Mouse (Mus musculus) cortical plate, adult 2 months (tissue): Measurements from ENCODE around the gene Ids. TPM values are rescaled to one million over a fixed set of nuclear protein-coding genes. Genes with fewer than 3 reads are reported as not detected.
"Not testable (repeated sequence)": the region's sequence is repeated elsewhere in the genome, so short reads cannot be mapped to it uniquely, and the experiment has no call there.

Experiments used
- H3K27ac ChIP-seq: fragments of 200-500 bp; 2 replicates; pipeline ENCODE4 v1.5.1; 2012; ENCODE audit warnings: low read length, control low read depth, inconsistent platforms; ENCODE audit not compliant: insufficient read depth
- H3K4me1 ChIP-seq: fragments of 200-500 bp; 2 replicates; pipeline ENCODE4 v1.6.1; 2011; ENCODE audit warnings: low read length; ENCODE audit not compliant: control insufficient read depth, insufficient read depth
- H3K4me3 ChIP-seq: fragments of 200-500 bp; 2 replicates; pipeline ENCODE4 v1.5.1; 2011; ENCODE audit warnings: mild to moderate bottlenecking, low read length, control low read depth; ENCODE audit not compliant: insufficient read depth
- CTCF ChIP-seq: fragments of 200-500 bp; IDR thresholded peaks from 2 replicates; pipeline ENCODE4 v1.5.1; 2011; ENCODE audit warnings: mild to moderate bottlenecking, control low read depth, low read length; ENCODE audit not compliant: insufficient read depth; ENCODE audit errors: extremely low read depth
- POLR2A ChIP-seq: fragments of 200-500 bp; IDR thresholded peaks from 2 replicates; pipeline ENCODE4 v1.6.1; 2011; ENCODE audit warnings: mild to moderate bottlenecking, low read length, control low read depth; ENCODE audit not compliant: insufficient read depth; ENCODE audit errors: extremely low read depth
- polyA plus RNA-seq: library from polyadenylated mRNA; depleted of rRNA; stranded (reverse); fragments of >200 nt; gene quantifications from 2 replicates; pipeline ENCODE4 v1.2.3, GENCODE M21; 2012; rRNA removed

Ids gene
- polyA plus RNA-seq: 259 and 275 TPM in 2 replicates

DNA sequence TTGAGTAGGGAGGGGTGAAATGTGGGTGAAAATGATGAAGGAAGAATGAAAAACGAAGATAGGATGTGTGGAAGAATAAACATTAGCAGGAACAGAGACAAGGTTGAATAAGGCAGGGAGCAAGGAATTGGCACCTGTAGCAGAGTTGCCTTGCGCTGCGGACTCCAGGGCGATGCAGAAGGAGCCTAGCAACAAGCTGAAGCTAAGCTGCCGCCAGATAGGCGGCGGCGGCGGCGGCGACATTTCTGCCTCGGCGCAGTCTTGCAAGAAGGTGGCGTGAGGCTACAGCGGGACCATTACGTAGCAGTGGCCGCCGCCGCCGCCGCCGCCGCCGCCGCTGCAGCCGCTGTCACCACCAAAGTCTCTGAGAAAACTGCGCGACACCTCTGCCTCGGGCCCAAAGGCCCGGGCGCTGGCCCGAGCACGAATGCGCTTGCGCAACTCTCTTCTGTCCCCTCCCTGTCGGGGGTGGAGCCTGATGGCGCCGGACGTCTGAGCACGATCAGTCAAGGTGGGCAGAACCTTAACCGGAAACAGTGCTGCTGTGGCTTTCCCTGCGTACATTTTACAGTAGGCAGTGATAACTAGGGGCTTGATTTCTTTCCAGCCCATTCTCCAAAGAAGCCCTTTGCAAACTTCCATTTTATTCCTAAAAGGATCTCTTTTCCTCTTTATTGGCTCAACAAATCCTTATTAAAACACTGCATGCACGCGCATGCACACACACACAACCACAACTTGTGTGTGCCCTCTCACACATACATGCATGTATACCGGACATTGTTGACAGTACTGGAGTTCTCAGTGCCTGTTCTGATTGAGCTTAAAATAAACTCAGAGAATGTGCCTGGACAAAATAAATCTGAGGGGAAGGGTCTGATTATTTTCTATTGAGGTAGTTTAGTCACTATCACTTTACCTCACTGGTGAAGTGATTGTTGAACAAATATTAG lies at the start of gene Ids:
Gene Ids, minus strand, starts transcription at position 424 of the 953 bp plus-strand sequence.
- no peaks in the 10 kb centered on the region for H3K4me1 ChIP-seq
- TF ChIP-seq CTCF (no peak), POLR2A (peak; percentile 75)
- H3K4me3 ChIP-seq: peak within 1 kb of the TSS; percentile 41
- peak within 1 kb of the TSS; percentile 36; the same call in 1 of the 2 replicates for H3K27ac ChIP-seq

DNA sequence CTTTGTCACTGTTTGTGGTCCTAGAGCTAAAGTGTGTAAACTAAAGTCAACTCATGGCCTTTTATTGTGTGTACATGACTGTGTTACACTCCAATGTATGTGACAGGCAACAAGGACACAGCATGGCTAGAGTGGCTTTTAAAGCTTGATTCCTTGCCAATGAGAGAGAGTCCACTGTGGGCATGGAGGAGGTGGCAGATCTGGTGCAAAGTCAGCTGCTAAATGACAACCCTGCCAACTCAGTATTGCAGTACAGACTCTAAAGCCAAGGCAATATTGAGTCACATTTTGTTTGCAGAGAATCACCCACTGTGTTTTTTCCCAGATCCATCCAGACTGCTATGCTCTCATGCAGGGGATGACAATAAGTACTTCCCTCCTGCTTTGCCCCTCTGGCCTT lies 27.8 kb upstream of the Ids start:
- H3K27ac ChIP-seq, H3K4me3 ChIP-seq, H3K4me1 ChIP-seq: not testable (repeated sequence)

DNA sequence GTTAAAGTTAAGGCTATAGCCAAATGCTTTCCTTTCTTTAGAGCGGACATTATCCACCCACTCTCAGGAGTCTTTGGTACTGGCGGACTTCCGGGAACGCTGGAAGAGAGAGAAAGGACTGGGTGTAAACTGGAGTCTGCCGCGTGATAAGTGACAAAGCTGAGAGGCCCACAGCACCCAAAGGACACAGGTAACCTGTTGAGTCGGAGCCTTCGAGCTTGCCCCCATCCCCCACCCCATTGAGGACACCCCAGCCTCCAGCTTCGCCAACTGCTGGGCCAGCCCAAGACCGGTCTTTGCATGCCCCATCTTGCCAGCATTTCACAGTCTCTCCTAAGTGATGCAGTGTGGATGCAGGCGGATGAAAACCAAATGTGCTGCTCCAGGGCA lies 21.1 kb upstream of the Ids start:
- Histone ChIP-seq H3K4me3 (peak overlapping the region; percentile 69), H3K4me1 (no peaks in the 10 kb centered on the region), H3K27ac (no peak overlapping the region)
- TF ChIP-seq CTCF: no peak
- no peak for TF ChIP-seq POLR2A

DNA sequence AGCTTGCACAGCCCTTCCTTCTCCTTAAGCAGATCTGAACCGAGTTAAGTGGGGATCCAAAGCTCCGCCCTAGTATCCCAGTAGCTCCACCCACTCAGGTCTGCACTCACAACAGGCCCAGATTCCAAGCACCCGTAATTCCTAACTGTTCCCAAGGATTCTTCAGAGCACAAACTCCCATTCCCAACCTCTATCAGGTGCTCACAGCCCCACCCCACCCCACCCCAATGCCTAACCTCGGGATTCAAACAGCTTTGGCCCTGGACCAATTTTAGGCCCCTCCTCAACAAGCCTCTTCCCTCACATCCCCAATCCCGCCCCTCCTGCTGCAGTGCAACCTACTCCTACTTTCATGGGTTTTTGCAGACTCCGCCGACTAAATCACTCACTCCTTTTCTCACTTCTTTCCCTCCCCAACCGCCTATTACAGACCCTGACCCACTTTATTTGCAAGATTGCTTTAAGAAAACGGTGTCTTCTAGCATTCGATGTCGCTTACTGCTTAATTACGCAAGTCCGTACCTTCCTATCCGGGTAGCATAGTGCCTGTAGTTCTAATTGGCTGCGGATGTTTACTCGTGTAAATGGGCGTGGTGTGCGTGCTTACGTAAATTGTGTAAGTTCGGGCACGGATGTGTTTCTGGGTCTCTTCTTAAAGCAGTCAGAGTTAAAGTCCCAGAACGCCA lies 20.5 kb upstream of the Ids start, which contains the start of gene 1110012L19Rik:
Gene 1110012L19Rik, plus strand, starts transcription at position 602 of the 686 bp plus-strand sequence.
- peak within 1 kb of the TSS; percentile 69 for H3K4me3 ChIP-seq
- TF ChIP-seq POLR2A (peak; percentile 36), CTCF (no peak)
- peak within 1 kb of the TSS; percentile 95 for H3K27ac ChIP-seq
- H3K4me1 ChIP-seq: no peaks in the 10 kb centered on the region

DNA sequence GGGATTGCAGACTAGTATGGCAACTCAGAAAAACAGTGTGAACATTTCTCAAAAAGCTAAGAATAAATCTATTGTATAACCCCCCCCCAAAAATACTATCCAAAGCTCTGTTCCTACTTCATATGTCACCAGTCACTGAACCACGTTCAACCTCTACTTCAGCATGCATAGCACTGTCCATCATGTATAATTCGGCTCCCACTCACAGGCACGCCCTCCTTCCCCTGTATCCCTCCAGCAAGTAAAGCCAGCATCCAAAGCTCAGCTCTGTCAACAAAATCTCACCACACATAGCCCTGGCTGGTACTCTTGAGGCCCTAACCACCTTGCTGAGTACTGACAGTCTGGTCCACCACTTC lies 20.0 kb upstream of the Ids start:
- TF ChIP-seq POLR2A (no peak), CTCF (no peak)
- Histone ChIP-seq H3K4me3 (peak overlapping the region; percentile 69), H3K4me1 (no peaks in the 10 kb centered on the region), H3K27ac (peak overlapping the region; percentile 95; the same call in 1 of the 2 replicates)

DNA sequence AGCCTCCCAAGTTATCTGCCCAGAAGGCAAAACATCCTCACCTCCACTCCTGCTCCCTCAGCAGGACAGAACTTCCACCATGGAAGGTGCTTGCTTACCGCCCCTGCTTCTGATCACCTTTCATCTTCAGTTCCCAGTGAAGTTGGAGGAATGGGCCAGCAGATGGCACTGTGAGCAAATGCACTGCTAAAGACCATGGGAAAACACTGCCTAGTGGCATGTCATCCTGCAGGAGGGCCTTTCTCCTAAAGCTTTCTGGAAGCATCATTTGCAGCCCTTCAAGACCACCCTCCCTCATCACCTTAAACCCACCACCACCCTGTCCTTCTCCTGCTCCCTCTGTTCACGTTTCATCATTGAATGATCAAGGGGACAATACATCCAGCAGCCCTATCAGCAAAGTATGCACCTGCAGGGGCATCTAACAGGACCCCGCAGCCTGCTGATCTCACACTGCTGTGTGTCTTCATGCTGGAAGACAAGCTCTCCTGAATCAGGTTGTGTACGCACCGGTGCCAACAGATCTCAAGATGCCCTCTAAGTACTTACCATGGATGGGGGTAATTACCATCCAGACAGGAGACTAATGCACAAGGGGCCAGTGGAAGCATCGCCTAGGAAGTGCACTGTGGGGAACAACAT lies 9.7 kb upstream of the Ids start:
- H3K27ac ChIP-seq, H3K4me1 ChIP-seq, H3K4me3 ChIP-seq: not testable (repeated sequence)

DNA sequence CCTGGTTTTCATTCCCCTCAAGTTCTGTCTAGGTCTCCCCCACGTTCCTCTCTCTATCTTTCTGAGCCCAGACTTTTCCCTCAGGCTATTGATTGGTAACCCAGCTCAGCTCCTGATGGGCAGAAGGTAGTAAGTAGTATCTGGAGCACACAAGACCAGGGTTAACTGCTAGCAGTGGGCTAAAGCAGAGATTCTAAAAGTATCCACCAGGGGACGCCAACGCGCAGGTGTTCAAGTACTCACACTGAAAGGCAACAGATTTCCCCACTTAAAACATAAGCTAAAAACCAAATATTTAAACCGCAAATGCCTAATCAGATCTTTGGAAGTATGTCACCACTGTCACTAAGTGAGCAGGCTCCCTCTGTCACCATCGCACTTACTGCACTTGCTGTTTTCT lies 4.9 kb upstream of the Ids start:
- H3K4me1 ChIP-seq, H3K27ac ChIP-seq, H3K4me3 ChIP-seq: not testable (repeated sequence)

DNA sequence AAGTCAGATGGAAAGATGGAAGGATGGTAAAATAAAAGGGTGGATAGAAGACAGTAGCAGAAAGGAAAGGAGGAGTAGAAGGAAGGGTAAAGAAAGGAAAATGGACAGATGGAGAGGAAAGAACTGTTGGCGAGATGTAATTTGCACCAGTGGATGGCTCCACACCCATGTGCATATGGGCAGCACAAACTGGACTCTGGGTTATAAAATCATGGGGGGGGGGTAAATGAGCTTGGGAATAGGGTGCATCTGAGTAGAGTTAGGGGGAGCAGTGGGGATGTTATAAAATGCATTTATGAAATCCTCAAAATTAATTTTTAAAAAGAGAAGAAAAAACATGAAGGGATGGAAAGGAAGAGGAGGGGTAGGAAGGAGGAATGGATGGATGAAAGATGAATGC lies 682 bp downstream of the Ids start:
- peak overlapping the region; percentile 36; the same call in 1 of the 2 replicates for H3K27ac ChIP-seq

DNA sequence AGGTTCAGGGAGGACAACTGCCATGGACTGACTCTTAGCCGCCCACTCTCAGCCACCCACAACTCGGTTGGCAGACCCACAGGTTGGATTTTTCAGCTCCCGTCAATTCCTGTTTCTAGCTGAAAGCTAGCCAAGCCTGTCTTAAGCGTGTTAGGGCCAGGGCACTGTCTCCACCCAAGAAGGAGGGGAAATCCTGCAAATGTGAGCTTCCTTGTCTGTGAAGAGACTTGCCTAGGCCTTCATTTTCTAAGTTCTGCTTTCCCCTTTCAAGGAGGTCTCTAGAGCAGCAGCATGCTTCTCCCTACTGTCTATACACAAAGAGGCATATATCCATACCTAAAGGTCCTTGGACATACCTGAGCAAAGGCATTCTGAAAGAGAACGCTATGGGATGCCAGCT lies 1.4 kb downstream of the Ids start:
- no peak overlapping the region for H3K27ac ChIP-seq
- peak overlapping the region; percentile 41 for H3K4me3 ChIP-seq
- no peaks in the 10 kb centered on the region for H3K4me1 ChIP-seq
- TF ChIP-seq POLR2A (no peak), CTCF (no peak)

More for the DNA sequence above, 682 bp downstream of the Ids start:
- TF ChIP-seq CTCF (no peak), POLR2A (no peak)
- H3K4me1 ChIP-seq: no peaks in the 10 kb centered on the region
- peak overlapping the region; percentile 41 for H3K4me3 ChIP-seq

DNA sequence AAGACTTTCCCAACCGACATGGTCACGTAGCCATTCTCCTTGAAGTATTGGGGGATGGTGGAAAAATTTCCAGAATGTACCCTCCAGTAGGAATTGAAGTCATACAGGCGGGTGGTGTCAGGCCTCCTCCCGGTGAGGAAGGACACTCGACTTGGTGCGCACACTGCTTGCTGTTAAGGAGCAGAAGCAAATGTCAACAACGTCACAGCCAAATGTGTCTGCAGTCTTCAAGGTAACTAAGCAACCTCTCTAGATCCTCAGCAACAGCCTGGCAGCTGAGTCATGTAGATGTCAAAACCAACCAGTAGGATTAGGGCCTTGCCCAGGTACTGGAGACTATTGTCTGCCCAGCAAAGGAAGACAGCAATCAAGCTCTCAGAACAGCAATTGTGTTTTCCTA lies 1.9 kb downstream of the Ids start:
- H3K27ac ChIP-seq: no peak overlapping the region
- no peak for TF ChIP-seq CTCF
- TF ChIP-seq POLR2A: no peak
- H3K4me1 ChIP-seq: no peaks in the 10 kb centered on the region
- H3K4me3 ChIP-seq: peak overlapping the region; percentile 41
